Mouse (Mus musculus): ENCODE data around the gene Peli1. TPM values are rescaled to one million over a fixed set of nuclear protein-coding genes. Genes with fewer than 3 reads are reported as not detected.
"Not testable (repeated sequence)": the region's sequence is repeated elsewhere in the genome, so short reads cannot be mapped to it uniquely, and the experiment has no call there.

Gene Peli1
- total RNA-seq, 1 experiment from 2014 or later = 57.1 TPM

GRCm38 (mm10) chr11:21174396-21174795 is 83.3 kb downstream of the Peli1 start:
- peak; percentile 76 for ATAC-seq (replicated peaks; ENCODE audit: insufficient number of reproducible peaks, low FRiP score, low TSS enrichment, poor library complexity, severe bottlenecking)

- no peak for ATAC-seq (replicated peaks; ENCODE audit: insufficient number of reproducible peaks, low FRiP score, low TSS enrichment, poor library complexity, severe bottlenecking)
Measured at GRCm38 (mm10) chr11:21175063-21175462, 84.0 kb downstream of the Peli1 start.

GRCm38 (mm10) chr11:21176491-21176890 is 85.4 kb downstream of the Peli1 start:
- no peak for ATAC-seq (replicated peaks; ENCODE audit: insufficient number of reproducible peaks, low FRiP score, low TSS enrichment, poor library complexity, severe bottlenecking)

- no peak for ATAC-seq (replicated peaks; ENCODE audit: insufficient number of reproducible peaks, low FRiP score, low TSS enrichment, poor library complexity, severe bottlenecking)
Measured at GRCm38 (mm10) chr11:21178343-21178742, 87.3 kb downstream of the Peli1 start.

GRCm38 (mm10) chr11:21178998-21179645 is 88.0 kb downstream of the Peli1 start:
- no peak for ATAC-seq (replicated peaks; ENCODE audit: insufficient number of reproducible peaks, low FRiP score, low TSS enrichment, poor library complexity, severe bottlenecking)

GRCm38 (mm10) chr11:21179873-21180272 is 88.8 kb downstream of the Peli1 start:
- not testable (repeated sequence) for ATAC-seq (replicated peaks; ENCODE audit: insufficient number of reproducible peaks, low FRiP score, low TSS enrichment, poor library complexity, severe bottlenecking)

GRCm38 (mm10) chr11:21180650-21181049 is 89.6 kb downstream of the Peli1 start:
- peak; percentile 57; the same call in 1 of the 2 replicates for ATAC-seq (replicated peaks; ENCODE audit: insufficient number of reproducible peaks, low FRiP score, low TSS enrichment, poor library complexity, severe bottlenecking)

- no peak for ATAC-seq (replicated peaks; ENCODE audit: insufficient number of reproducible peaks, low FRiP score, low TSS enrichment, poor library complexity, severe bottlenecking)
Measured at GRCm38 (mm10) chr11:21181616-21182015, 90.5 kb downstream of the Peli1 start.

- no peak for ATAC-seq (replicated peaks; ENCODE audit: insufficient number of reproducible peaks, low FRiP score, low TSS enrichment, poor library complexity, severe bottlenecking)
Measured at GRCm38 (mm10) chr11:21182709-21183108, 91.6 kb downstream of the Peli1 start.

GRCm38 (mm10) chr11:21191821-21192220 is 100.7 kb downstream of the Peli1 start:
- not testable (repeated sequence) for ATAC-seq (replicated peaks; ENCODE audit: insufficient number of reproducible peaks, low FRiP score, low TSS enrichment, poor library complexity, severe bottlenecking)

GRCm38 (mm10) chr11:21194851-21195250 is 103.8 kb downstream of the Peli1 start:
- no peak for ATAC-seq (replicated peaks; ENCODE audit: insufficient number of reproducible peaks, low FRiP score, low TSS enrichment, poor library complexity, severe bottlenecking)

Other genes with a start within 250 kb of the Peli1 start
- gene Vps54, start 148.0 kb downstream of the Peli1 start, total RNA-seq (2017) = 93.6 to 161 TPM (median 107 TPM) in 3 replicates

Data from monocyte, adult 5-6 weeks (primary cell).